Mouse (Mus musculus): Measurements from ENCODE around the gene Iars2.

Iars2 gene

DNA sequence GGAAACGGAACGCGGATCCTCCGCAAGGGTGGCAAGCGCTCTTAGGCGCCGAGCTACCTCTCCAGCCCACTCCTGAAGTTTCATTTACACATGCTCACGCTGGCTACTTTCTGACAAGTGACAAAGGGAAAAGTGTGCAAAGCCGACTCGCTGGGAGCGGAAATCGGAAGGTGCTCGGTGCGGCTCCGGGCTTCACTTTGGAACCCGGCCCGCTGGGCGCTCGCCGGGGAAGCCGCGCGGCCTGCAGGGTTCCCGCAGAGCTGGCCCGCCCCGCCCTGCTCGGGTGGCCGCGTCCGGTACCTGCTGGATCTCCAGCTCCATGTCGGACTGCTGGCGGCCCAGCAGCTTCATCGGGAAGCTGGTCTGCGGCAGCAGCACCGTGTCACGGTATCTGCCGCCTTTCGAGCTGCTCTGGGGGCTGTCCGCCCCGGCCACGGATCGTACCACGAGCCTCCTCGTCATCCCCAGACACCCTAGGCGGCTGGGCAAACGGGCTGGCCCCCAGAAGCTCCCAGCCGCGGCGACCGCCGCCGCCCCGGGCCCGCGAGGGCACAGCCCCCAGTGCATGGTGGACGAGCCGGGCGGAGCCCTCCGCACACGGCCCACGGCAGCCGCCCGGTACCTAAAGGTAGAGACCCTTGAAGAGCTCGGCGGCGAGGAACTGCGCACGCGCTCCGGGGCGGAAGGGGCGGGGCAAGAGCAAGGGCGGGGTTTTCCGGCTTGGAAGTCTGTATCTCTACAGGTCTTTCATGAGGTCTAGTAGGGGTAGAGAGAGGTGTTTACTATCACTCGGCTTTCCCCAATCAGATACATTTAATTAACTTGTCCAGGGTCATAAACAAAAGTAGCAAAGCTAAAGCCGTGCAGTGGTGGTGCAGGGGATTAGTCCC is at the start of gene Iars2:
Gene Iars2 (minus strand): TSS at position 676 of the 890 bp plus-strand sequence.
- DNase-seq (ENCODE audit: extremely low spot score, low spot score) = peak; percentile 94

- DNase-seq (ENCODE audit: extremely low spot score, low spot score) = no peak
Observed at GRCm38 (mm10) chr1:185377429-185377828, 48.2 kb upstream of the Iars2 start.

DNA sequence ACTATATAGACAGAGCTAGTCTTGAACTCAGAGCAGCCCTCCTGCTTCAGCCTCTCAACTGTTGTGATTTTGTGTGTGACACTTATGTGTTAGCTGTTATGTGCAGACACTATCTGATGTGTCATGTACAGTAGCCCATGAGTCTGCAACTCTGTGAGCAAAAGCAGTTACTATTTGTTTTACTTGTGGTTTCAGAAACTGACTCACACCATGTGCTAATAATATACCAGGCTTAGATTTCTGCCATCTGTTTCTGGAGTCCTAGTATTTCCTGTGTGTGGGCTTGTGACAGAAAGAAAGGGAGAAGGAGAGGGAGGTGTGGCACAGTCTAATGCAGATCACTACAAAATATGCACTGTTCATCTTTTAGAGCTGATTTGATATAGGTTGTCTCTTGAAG is 47.2 kb upstream of the Iars2 start:
- DNase-seq (ENCODE audit: extremely low spot score, low spot score) = no peak

DNA sequence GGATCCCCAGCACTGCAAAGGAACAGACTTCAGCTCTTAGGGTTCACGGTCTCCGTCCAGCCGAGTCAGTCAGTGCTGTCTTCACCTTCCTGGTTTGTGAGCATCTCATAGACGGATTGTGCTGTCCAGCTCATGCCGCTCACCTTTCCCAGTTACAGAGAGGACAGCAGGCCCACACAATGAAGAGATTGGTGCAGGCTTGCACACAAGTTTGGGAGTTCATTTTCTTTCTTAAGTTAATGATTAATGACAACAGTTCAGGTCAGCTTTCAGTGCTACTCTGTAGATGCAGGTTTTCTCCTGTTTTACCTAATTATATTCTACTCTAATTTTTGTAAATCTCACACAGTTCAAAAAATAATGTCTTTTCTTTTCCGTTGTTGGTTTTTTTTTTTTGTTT is 40.8 kb upstream of the Iars2 start:
- DNase-seq (ENCODE audit: extremely low spot score, low spot score) = no peak

DNA sequence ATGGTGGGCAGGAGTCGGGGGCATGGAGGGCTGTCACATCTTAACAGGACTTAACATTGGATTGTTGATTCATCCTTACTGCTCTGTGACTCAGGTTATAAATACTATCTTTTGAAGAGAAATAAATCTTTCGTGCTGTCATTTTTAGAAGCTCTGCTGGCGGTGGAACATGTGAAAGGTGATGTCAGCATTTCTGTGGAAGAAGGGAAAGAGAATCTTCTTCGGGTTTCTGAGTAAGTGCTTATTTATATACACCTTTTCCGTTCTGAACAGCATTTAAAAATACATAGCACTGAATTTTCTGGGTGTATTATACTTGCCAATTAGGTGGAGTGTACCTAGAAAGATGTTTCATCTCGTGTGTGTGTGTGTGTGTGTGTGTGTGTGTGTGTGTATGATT is 38.2 kb upstream of the Iars2 start:
- no peak for DNase-seq (ENCODE audit: extremely low spot score, low spot score)

GRCm38 (mm10) chr1:185364183-185364540 is 35.0 kb upstream of the Iars2 start:
- DNase-seq (ENCODE audit: extremely low spot score, low spot score) = no peak

DNA sequence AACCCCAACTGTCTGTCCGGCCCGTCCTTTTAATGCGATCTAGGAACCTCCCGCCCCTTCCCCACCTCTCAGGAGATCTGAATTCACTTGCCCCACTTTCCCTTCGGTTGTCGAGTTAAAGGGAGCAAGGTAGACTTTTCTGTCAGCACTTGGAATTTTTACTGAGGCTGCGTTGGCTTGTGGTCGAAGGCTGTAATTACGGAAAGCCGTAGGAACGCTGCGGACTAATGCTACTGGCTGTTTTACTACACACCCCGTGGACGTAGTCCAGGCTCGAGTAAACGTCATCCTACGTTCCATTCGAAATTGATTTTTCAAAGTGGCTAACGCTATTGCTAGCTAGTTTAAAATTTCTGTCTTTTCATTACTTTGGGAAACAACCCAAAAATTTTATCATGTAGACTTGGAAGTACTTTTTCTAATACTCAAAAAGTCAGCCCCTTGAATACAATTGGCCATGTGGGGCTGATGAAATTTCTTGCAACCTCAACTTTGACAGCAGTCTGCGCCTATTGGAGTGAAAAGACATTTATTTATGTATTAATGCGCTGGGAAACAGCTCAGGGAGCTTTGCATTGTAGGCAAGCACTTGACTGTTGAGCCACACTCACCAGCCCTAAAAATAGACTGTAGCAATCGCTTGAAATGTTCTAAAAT is 34.5 kb upstream of the Iars2 start:
- peak; percentile 62 for DNase-seq (ENCODE audit: extremely low spot score, low spot score)

DNA sequence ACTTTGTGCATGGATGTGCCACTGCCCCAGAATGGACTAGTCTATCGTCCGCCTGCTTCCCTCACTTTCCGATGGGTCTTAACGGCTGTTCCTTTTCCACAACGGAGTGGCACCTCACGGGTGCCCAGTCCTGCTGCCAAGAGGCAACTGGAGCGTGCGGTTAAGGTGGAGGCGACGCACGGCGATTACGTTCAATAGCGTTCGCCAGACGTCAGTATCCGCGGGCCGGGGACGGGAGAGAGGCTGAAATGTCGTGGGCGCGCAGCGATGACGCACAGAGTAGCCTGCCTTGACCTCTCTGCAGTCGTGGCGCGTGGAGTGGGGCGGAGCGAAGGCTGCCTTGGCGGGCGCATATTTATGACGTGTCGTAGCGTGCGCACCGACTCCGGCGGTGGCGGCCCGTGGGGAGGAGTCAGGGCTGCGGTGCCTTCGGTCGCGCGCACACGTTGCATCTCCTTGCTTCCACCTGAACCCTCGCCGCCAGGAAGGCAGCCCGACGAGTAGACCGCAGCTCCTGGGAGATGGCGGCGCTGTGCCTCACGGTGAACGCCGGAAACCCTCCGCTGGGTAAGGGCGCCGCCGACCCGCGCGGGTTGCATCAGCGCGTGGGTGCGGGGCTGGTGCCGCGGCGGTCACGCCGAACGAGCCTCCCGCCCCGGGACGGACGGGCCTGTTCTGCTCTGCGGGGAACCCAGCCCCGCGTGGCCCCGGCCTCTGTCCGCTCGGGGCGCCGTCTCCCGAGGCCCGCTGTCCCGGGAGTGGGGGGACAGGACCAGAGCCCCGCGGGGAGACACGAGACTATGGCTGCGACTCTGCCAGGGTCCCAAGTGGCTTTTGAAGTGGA is 33.7 kb upstream of the Iars2 start, which contains the start of gene Eprs:
Gene Eprs (plus strand): TSS at position 368 of the 844 bp plus-strand sequence.
- DNase-seq (ENCODE audit: extremely low spot score, low spot score) = peak; percentile 99

GRCm38 (mm10) chr1:185358211-185358610 is 29.0 kb upstream of the Iars2 start:
- no peak for DNase-seq (ENCODE audit: extremely low spot score, low spot score)

- DNase-seq (ENCODE audit: extremely low spot score, low spot score) = no peak
Observed at GRCm38 (mm10) chr1:185356246-185356645, 27.1 kb upstream of the Iars2 start.

DNA sequence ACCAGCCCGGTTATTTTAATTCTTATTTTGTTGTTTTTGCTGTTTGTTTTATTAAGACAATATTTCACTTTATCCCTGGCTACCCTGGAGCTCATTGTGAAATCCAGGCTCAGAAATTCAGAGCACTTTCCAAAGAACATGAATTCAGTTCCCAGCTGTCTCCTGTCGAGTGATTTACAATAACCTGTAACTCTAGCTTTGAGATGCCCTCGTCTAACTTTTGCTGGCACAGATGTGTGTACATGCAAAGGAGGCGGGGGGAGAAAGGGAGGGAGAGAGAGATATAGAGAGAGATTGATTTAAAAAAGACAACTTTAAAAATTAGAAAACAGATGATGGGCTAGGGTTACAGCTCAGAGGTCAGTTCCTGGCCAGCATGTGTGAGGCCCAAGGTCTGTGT is 25.5 kb upstream of the Iars2 start:
- no peak for DNase-seq (ENCODE audit: extremely low spot score, low spot score)

GRCm38 (mm10) chr1:185353351-185353750 is 24.2 kb upstream of the Iars2 start:
- DNase-seq (ENCODE audit: extremely low spot score, low spot score) = no peak

DNA sequence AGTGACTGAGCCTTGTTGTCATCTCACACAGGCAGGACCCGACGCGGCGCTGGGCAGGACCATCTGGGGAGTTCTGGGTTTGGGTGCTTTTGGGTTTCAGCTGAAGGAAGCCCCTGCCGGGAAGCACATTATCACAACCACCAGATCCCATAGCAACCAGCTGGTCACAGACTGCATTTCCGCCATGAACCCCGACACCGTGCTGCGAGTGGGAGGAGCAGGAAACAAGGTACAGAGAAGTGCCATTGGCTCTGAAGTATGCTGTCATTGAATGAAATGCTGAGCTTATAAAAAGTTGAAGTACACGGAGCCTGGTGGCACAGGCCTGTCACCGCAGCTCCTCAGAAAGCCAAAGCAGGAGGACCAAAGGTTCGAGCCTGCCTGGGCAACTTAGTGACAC is 23.0 kb upstream of the Iars2 start:
- no peak for DNase-seq (ENCODE audit: extremely low spot score, low spot score)

GRCm38 (mm10) chr1:185350611-185351010 is 21.4 kb upstream of the Iars2 start:
- no peak for DNase-seq (ENCODE audit: extremely low spot score, low spot score)

GRCm38 (mm10) chr1:185349741-185350140 is 20.5 kb upstream of the Iars2 start:
- DNase-seq (ENCODE audit: extremely low spot score, low spot score) = no peak

GRCm38 (mm10) chr1:185346188-185346587 is 17.0 kb upstream of the Iars2 start:
- DNase-seq (ENCODE audit: extremely low spot score, low spot score) = no peak

- DNase-seq (ENCODE audit: extremely low spot score, low spot score) = no peak
Observed at GRCm38 (mm10) chr1:185343422-185343821, 14.2 kb upstream of the Iars2 start.

- no peak for DNase-seq (ENCODE audit: extremely low spot score, low spot score)
Observed at GRCm38 (mm10) chr1:185342441-185342840, 13.2 kb upstream of the Iars2 start.

GRCm38 (mm10) chr1:185336535-185336934 is 7.3 kb upstream of the Iars2 start:
- no peak for DNase-seq (ENCODE audit: extremely low spot score, low spot score)

GRCm38 (mm10) chr1:185335231-185335765 is 6.1 kb upstream of the Iars2 start:
- no peak for DNase-seq (ENCODE audit: extremely low spot score, low spot score)

DNA sequence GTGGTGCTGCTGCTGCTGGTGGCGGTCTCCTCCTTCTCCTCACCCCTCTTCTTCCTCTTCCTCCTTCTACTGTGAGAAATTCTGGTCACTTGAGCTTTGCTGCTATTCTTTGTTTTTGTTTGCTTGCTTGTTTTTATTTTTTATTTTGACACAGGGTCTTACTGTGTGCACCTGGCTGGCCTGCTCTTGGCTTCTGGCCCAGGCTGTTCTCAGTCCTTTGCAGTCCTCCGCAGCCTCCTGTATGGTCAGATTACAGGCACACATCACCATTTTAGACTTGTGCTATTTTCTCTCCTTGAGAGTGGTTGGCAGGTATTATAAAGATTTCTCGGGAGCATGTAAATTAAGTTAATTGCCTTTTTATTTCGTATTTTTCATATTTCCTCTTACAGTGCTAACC is 4.9 kb upstream of the Iars2 start:
- DNase-seq (ENCODE audit: extremely low spot score, low spot score) = no peak

- DNase-seq (ENCODE audit: extremely low spot score, low spot score) = no peak
Observed at GRCm38 (mm10) chr1:185333651-185334050, 4.5 kb upstream of the Iars2 start.

Data from neural tube, embryonic 10.5 days (tissue).